Mouse (Mus musculus) frontal cortex, postnatal 10 days (tissue): ENCODE data around the gene Ldlrad3.

ENCODE experiments used
- DNase-seq, 2 experiments: peaks; one replicate each; pipeline ENCODE4 v3.0.0; 2022; ENCODE audit warnings: low spot score in 2 of 2, mixed read lengths in 1 of 2

Ldlrad3 gene

DNA sequence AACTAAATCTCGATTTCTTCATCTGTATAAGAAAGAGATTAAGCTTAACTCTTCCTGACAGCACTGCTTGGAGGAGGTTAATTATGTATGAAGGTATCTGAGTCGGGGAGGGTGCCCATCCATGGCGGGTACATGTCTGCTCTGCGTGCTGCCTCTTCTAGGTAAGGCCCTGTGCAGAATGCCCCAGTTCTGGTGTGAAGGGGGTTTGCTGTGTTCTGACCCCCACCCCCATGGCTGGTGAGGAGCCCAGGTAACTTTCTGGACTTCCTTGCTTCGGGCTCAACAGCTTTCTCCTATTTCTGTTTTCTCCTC, 279.9 kb downstream of the Ldlrad3 start:
- DNase-seq: no peak

DNA sequence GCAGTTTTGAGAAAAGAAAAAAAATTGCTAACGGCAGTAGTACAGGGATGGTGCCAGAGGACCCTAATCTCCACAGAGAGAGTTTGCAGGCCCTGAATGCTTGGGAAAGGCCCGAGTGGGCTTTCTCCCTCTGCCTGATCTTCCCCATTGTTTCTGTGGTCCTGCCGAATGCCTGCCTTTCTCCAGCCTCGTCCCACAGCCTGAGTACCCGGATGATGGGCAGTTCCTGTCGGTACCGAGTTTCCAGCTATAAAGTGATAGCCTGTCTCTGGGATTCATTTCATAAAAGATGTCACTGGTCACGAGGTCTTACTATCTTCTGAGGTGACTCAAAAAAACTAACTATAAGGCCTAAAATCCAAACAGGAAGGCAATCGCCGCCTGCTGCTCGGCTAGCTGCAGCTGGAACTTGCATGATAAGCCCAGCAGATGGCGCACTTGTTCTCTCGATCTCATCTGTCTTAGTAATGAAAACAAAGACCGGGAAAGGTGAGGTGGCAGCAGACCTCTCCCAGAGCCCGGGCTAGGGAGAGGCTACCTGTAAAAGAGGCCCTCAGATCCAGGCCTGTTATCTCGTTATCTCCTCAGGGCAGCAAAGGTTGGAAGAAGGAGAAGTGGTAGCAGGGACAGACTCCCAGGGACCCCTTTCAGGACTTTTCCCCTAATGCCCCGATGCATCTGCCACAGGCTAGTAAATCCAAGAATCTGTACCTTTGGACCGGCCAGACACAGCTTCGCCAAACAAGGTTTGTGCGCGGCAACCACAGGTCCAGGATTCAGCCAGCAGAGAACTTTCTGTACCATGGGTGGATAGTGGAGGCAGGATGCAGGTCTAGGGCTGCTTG, 280.4 kb downstream of the Ldlrad3 start:
- peak; percentile 34 to 80 for DNase-seq

DNA sequence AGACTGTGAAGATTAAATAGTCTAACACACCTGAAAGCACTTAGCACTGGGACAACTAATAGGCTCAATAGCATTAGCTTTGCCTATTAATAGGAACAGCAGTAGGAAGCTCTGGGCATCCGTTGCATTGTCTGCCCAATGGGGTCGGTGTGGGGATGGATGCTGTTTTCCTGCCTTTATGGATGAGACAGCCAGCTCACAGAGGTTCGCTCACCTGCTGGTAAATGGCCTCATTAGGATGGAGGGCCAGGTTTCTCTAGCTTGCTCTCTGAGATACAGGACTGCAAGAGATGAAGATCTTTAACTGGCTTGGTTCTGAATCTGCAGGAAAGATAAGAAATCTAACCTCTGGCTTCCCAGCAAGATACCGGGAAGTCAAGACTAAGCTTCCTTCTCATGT, 284.0 kb downstream of the Ldlrad3 start:
- no peak for DNase-seq
